Mouse (Mus musculus): Measurements from ENCODE around the gene Metap1d. TPM values are rescaled to one million over a fixed set of nuclear protein-coding genes. Genes with fewer than 3 reads are reported as not detected.

The Metap1d gene
- polyA plus RNA-seq, 1 experiment from 2014 or later, result 36.1 TPM

GRCm38 (mm10) chr2:71462553-71462952 is 9.5 kb downstream of the Metap1d start:
- no peak overlapping the region for H3K9ac ChIP-seq (ENCODE audit: low read length)
- no peaks in the 10 kb centered on the region for H3K4me1 ChIP-seq (ENCODE audit: control insufficient read depth, insufficient read depth, low read length)
- no peak overlapping the region for H3K4me3 ChIP-seq (ENCODE audit: low read depth, low read length)
- no peak overlapping the region for H3K4me2 ChIP-seq (ENCODE audit: low read depth)
- DNase-seq (ENCODE audit: low spot score) (no peak), ATAC-seq (ENCODE audit: insufficient read depth, low FRiP score, low TSS enrichment) (no peak)
- H3K36me3 ChIP-seq (ENCODE audit: control insufficient read depth, insufficient read depth, low read length), result no peaks in the 10 kb centered on the region
- WGBS, result 73% methylated on average over 3 of the region's 3 CpGs
- no peaks in the 10 kb centered on the region for H3K27me3 ChIP-seq (ENCODE audit: control insufficient read depth, insufficient read depth, low read length)
- no peak overlapping the region for H3K27ac ChIP-seq (ENCODE audit: low read depth, low read length)
- H3K9me3 ChIP-seq (ENCODE audit: control insufficient read depth, low read length), result no peaks in the 10 kb centered on the region

- Histone ChIP-seq H3K36me3 (ENCODE audit: control insufficient read depth, insufficient read depth, low read length) (no peaks in the 10 kb centered on the region), H3K27me3 (ENCODE audit: control insufficient read depth, insufficient read depth, low read length) (no peaks in the 10 kb centered on the region), H3K4me2 (ENCODE audit: low read depth) (no peak overlapping the region), H3K4me1 (ENCODE audit: control insufficient read depth, insufficient read depth, low read length) (no peaks in the 10 kb centered on the region), H3K9ac (ENCODE audit: low read length) (no peak overlapping the region), H3K4me3 (ENCODE audit: low read depth, low read length) (no peak overlapping the region), H3K27ac (ENCODE audit: low read depth, low read length) (no peak overlapping the region), H3K9me3 (ENCODE audit: control insufficient read depth, low read length) (no peaks in the 10 kb centered on the region)
- DNase-seq (ENCODE audit: low spot score) (no peak), ATAC-seq (ENCODE audit: insufficient read depth, low FRiP score, low TSS enrichment) (no peak)
- 13% methylated on average over 6 of the region's 6 CpGs for WGBS
Observed at GRCm38 (mm10) chr2:71466103-71466502, 13.0 kb downstream of the Metap1d start.

GRCm38 (mm10) chr2:71466861-71467450 is 13.9 kb downstream of the Metap1d start:
- DNase-seq (ENCODE audit: low spot score) (no peak), ATAC-seq (ENCODE audit: insufficient read depth, low FRiP score, low TSS enrichment) (no peak)
- Histone ChIP-seq H3K36me3 (ENCODE audit: control insufficient read depth, insufficient read depth, low read length) (no peaks in the 10 kb centered on the region), H3K9me3 (ENCODE audit: control insufficient read depth, low read length) (no peaks in the 10 kb centered on the region), H3K4me2 (ENCODE audit: low read depth) (no peak overlapping the region), H3K27me3 (ENCODE audit: control insufficient read depth, insufficient read depth, low read length) (no peaks in the 10 kb centered on the region), H3K9ac (ENCODE audit: low read length) (no peak overlapping the region), H3K4me3 (ENCODE audit: low read depth, low read length) (no peak overlapping the region), H3K4me1 (ENCODE audit: control insufficient read depth, insufficient read depth, low read length) (no peaks in the 10 kb centered on the region), H3K27ac (ENCODE audit: low read depth, low read length) (no peak overlapping the region)
- WGBS, result 58% methylated on average over 11 of the region's 11 CpGs

GRCm38 (mm10) chr2:71471094-71471493 is 18.0 kb downstream of the Metap1d start:
- Histone ChIP-seq H3K9ac (ENCODE audit: low read length) (no peak overlapping the region), H3K4me2 (ENCODE audit: low read depth) (no peak overlapping the region), H3K9me3 (ENCODE audit: control insufficient read depth, low read length) (no peaks in the 10 kb centered on the region), H3K36me3 (ENCODE audit: control insufficient read depth, insufficient read depth, low read length) (no peaks in the 10 kb centered on the region), H3K27me3 (ENCODE audit: control insufficient read depth, insufficient read depth, low read length) (no peaks in the 10 kb centered on the region), H3K4me3 (ENCODE audit: low read depth, low read length) (no peak overlapping the region), H3K27ac (ENCODE audit: low read depth, low read length) (no peak overlapping the region), H3K4me1 (ENCODE audit: control insufficient read depth, insufficient read depth, low read length) (no peaks in the 10 kb centered on the region)
- 88% methylated on average over 6 of the region's 6 CpGs for WGBS
- ATAC-seq (ENCODE audit: insufficient read depth, low FRiP score, low TSS enrichment) (no peak), DNase-seq (ENCODE audit: low spot score) (no peak)

GRCm38 (mm10) chr2:71473830-71474229 is 20.8 kb downstream of the Metap1d start:
- no peaks in the 10 kb centered on the region for H3K36me3 ChIP-seq (ENCODE audit: control insufficient read depth, insufficient read depth, low read length)
- DNase-seq (ENCODE audit: low spot score), result no peak
- no peaks in the 10 kb centered on the region for H3K9me3 ChIP-seq (ENCODE audit: control insufficient read depth, low read length)
- 66% methylated on average over 7 of the region's 7 CpGs for WGBS
- no peak for ATAC-seq (ENCODE audit: insufficient read depth, low FRiP score, low TSS enrichment)
- no peak overlapping the region for H3K9ac ChIP-seq (ENCODE audit: low read length)
- H3K4me3 ChIP-seq (ENCODE audit: low read depth, low read length), result no peak overlapping the region
- no peaks in the 10 kb centered on the region for H3K27me3 ChIP-seq (ENCODE audit: control insufficient read depth, insufficient read depth, low read length)
- H3K4me2 ChIP-seq (ENCODE audit: low read depth), result no peak overlapping the region
- no peaks in the 10 kb centered on the region for H3K4me1 ChIP-seq (ENCODE audit: control insufficient read depth, insufficient read depth, low read length)
- H3K27ac ChIP-seq (ENCODE audit: low read depth, low read length), result no peak overlapping the region

- Histone ChIP-seq H3K9ac (ENCODE audit: low read length) (no peak overlapping the region), H3K27ac (ENCODE audit: low read depth, low read length) (no peak overlapping the region), H3K4me3 (ENCODE audit: low read depth, low read length) (no peak overlapping the region), H3K4me1 (ENCODE audit: control insufficient read depth, insufficient read depth, low read length) (no peaks in the 10 kb centered on the region), H3K27me3 (ENCODE audit: control insufficient read depth, insufficient read depth, low read length) (no peaks in the 10 kb centered on the region), H3K9me3 (ENCODE audit: control insufficient read depth, low read length) (no peaks in the 10 kb centered on the region), H3K4me2 (ENCODE audit: low read depth) (no peak overlapping the region), H3K36me3 (ENCODE audit: control insufficient read depth, insufficient read depth, low read length) (no peaks in the 10 kb centered on the region)
- ATAC-seq (ENCODE audit: insufficient read depth, low FRiP score, low TSS enrichment) (no peak), DNase-seq (ENCODE audit: low spot score) (no peak)
- 55% methylated on average over 7 of the region's 7 CpGs for WGBS
Observed at GRCm38 (mm10) chr2:71474345-71474744, 21.3 kb downstream of the Metap1d start.

- Histone ChIP-seq H3K27me3 (ENCODE audit: control insufficient read depth, insufficient read depth, low read length) (no peaks in the 10 kb centered on the region), H3K27ac (ENCODE audit: low read depth, low read length) (no peak overlapping the region), H3K36me3 (ENCODE audit: control insufficient read depth, insufficient read depth, low read length) (no peaks in the 10 kb centered on the region), H3K9me3 (ENCODE audit: control insufficient read depth, low read length) (no peaks in the 10 kb centered on the region), H3K4me3 (ENCODE audit: low read depth, low read length) (no peak overlapping the region), H3K4me1 (ENCODE audit: control insufficient read depth, insufficient read depth, low read length) (no peaks in the 10 kb centered on the region), H3K4me2 (ENCODE audit: low read depth) (no peak overlapping the region), H3K9ac (ENCODE audit: low read length) (no peak overlapping the region)
- WGBS, result 78% methylated on average over 10 of the region's 10 CpGs
- DNase-seq (ENCODE audit: low spot score), result no peak
- ATAC-seq (ENCODE audit: insufficient read depth, low FRiP score, low TSS enrichment), result no peak
Observed at GRCm38 (mm10) chr2:71475311-71475710, 22.2 kb downstream of the Metap1d start.

- H3K36me3 ChIP-seq (ENCODE audit: control insufficient read depth, insufficient read depth, low read length), result no peaks in the 10 kb centered on the region
- 92% methylated on average over 4 of the region's 4 CpGs for WGBS
- DNase-seq (ENCODE audit: low spot score) (no peak), ATAC-seq (ENCODE audit: insufficient read depth, low FRiP score, low TSS enrichment) (no peak)
- H3K4me1 ChIP-seq (ENCODE audit: control insufficient read depth, insufficient read depth, low read length), result no peaks in the 10 kb centered on the region
- no peak overlapping the region for H3K9ac ChIP-seq (ENCODE audit: low read length)
- no peak overlapping the region for H3K4me2 ChIP-seq (ENCODE audit: low read depth)
- H3K4me3 ChIP-seq (ENCODE audit: low read depth, low read length), result no peak overlapping the region
- no peak overlapping the region for H3K27ac ChIP-seq (ENCODE audit: low read depth, low read length)
- H3K27me3 ChIP-seq (ENCODE audit: control insufficient read depth, insufficient read depth, low read length), result no peaks in the 10 kb centered on the region
- no peaks in the 10 kb centered on the region for H3K9me3 ChIP-seq (ENCODE audit: control insufficient read depth, low read length)
Observed at GRCm38 (mm10) chr2:71475760-71476159, 22.7 kb downstream of the Metap1d start.

- no peak for DNase-seq (ENCODE audit: low spot score)
- no peak for ATAC-seq (ENCODE audit: insufficient read depth, low FRiP score, low TSS enrichment)
- Histone ChIP-seq H3K4me3 (ENCODE audit: low read depth, low read length) (no peak overlapping the region), H3K4me1 (ENCODE audit: control insufficient read depth, insufficient read depth, low read length) (no peaks in the 10 kb centered on the region), H3K36me3 (ENCODE audit: control insufficient read depth, insufficient read depth, low read length) (no peaks in the 10 kb centered on the region), H3K27ac (ENCODE audit: low read depth, low read length) (no peak overlapping the region), H3K9me3 (ENCODE audit: control insufficient read depth, low read length) (no peaks in the 10 kb centered on the region), H3K9ac (ENCODE audit: low read length) (no peak overlapping the region), H3K27me3 (ENCODE audit: control insufficient read depth, insufficient read depth, low read length) (no peaks in the 10 kb centered on the region), H3K4me2 (ENCODE audit: low read depth) (no peak overlapping the region)
Observed at GRCm38 (mm10) chr2:71477787-71478186, 24.7 kb downstream of the Metap1d start.
